Mouse (Mus musculus): ENCODE results near the gene Col4a4.

Col4a4 gene

DNA sequence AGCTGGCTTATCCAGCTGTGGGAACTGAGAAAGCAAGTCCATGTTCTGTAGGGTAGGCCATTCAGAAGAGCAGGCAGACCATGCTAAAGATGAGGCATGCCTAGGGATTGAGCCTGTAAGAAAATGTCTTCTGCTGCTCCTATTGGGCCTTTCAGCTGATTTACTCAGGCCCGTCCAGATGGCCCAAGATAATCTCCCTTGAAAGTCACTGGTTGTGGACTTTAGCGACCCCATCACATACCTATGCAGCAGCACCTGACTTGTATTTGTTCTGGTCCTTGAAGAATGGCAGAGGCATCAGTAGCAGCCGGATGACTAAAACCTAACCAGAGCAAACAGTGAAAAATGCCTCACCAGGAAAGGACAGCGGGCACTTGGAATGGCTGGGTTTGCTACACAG, 171.0 kb downstream of the Col4a4 start:
- no peak for DNase-seq (ENCODE audit: extremely low read depth, low read depth)

DNA sequence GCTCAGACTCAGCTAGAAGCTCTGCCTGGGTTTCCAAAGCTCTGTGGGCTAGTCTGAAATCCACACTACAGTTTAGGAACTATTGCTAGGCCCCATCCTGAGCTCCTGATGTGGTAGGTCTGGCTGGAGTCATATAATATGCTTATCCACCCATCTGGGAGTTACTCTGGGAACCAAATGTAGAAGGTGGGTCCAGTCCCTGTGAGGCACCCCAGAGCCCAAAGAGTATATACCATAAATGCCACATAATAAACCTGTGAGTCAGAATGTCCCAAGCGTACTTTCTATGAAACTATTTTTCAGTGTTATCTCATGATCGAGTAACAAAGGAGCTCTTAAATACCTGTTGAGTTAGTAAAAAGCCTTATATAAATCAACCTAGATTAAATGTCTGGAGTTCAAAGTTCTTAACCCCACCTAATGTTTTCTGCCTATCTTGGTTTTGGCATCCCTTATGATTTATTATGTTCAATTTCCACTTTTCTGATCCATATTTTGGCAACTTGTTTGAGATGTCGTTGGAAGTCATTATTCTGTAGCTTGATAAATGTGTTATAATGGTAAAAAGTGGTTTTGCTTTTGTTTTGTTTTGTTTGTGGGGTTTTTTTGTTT, 172.1 kb downstream of the Col4a4 start:
- DNase-seq (ENCODE audit: extremely low read depth, low read depth), result no peak

GRCm38 (mm10) chr1:82412085-82412484, 174.6 kb downstream of the Col4a4 start:
- DNase-seq (ENCODE audit: extremely low read depth, low read depth), result no peak

GRCm38 (mm10) chr1:82411521-82411920, 175.1 kb downstream of the Col4a4 start:
- no peak for DNase-seq (ENCODE audit: extremely low read depth, low read depth)

GRCm38 (mm10) chr1:82410548-82410947, 176.1 kb downstream of the Col4a4 start:
- no peak for DNase-seq (ENCODE audit: extremely low read depth, low read depth)

- DNase-seq (ENCODE audit: extremely low read depth, low read depth), result no peak
These were observed 177.4 kb downstream of the Col4a4 start for GRCm38 (mm10) chr1:82409271-82409670.

DNA sequence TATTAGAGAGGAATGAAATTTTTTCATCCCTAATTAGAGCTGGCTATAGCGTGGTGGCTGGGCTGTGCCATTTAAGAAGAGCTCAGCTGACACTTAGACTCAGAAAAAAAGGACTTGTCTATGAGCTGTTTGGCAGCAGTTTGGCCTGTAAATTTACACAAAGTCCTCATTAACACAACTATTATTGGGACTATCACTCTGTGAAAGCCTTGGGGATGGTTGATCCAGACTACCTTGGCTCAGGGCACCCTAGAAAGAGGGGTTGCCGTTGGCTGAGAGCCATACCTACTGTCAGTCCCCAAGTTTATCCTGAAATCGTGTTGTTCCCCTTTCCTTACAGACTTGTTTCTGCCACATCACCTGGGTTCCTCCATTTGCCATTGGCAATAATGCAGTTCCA, 178.9 kb downstream of the Col4a4 start:
- no peak for DNase-seq (ENCODE audit: extremely low read depth, low read depth)
